Mouse (Mus musculus): ENCODE measurements at regions not wholly inside any gene's neighbourhood (a gene's known extent, or its start where the extent isn't known, plus 50 kb on each side); places are given as distances from the start of the nearest gene placed in this dataset.

DNA sequence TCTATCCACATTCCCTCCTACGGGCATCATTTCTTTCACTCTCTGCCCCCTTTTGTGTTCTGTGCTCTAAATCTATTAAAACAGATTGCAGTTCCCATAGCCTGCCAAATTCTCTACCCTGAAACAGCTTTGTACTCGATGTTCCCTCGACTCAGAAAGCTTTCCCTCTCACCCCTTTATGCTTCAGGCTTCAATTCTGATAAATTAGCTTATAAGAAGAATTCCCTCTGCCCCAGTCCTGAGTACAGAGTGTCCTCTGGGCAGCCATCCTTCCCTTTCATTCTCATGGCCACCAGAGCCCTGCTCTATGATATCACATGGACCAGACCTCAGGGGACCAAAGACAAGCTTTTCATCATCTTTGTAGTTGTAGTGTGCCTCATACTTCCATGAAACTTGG lies 163.6 kb downstream of the Cartpt start:
- no peak overlapping the region for H3K4me3 ChIP-seq (ENCODE audit: insufficient read depth, low read depth, low read length)

DNA sequence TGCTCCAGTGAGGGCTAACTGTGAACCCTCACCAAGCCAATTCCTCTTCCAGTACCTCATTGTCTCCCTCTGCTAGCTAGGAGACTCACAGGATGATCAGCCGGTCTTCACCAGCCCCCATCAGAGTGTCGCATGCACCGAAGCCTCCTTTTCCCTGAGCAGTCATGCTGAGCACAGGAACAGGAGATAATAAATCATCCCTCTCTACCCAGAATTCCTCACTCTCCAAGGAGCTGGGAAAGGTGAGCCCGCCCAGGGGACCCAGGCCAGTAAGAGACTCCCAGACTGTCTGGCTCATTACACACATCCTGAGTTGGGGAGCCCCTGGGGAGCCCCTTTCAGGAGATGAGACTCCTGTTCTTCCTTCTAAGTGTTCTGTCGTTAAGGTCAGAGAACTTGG lies 171.7 kb downstream of the Cartpt start:
- Histone ChIP-seq H3K4me1 (ENCODE audit: control insufficient read depth, insufficient read depth, low read length) (no peaks in the 10 kb centered on the region), H3K27ac (ENCODE audit: insufficient read depth, low read depth, low read length) (no peak overlapping the region), H3K4me3 (ENCODE audit: insufficient read depth, low read depth, low read length) (no peak overlapping the region)
- TF ChIP-seq POLR2A (IDR thresholded peaks at IDR 0.05; ENCODE audit: insufficient read depth, low read depth, low read length) (no peak), CTCF (IDR thresholded peaks at IDR 0.05; ENCODE audit: insufficient read depth, low read depth, low read length) (no peak)
- 83% methylated on average over 5 of the region's 5 CpGs for WGBS

More for the DNA sequence above, 163.6 kb downstream of the Cartpt start:
- H3K4me1 ChIP-seq (ENCODE audit: control insufficient read depth, insufficient read depth, low read length): no peaks in the 10 kb centered on the region
- H3K27ac ChIP-seq (ENCODE audit: insufficient read depth, low read depth, low read length): no peak overlapping the region
- 37% methylated on average over 3 of the region's 3 CpGs for WGBS
- no peak for TF ChIP-seq CTCF (IDR thresholded peaks at IDR 0.05; ENCODE audit: insufficient read depth, low read depth, low read length)
- TF ChIP-seq POLR2A (IDR thresholded peaks at IDR 0.05; ENCODE audit: insufficient read depth, low read depth, low read length): no peak

DNA sequence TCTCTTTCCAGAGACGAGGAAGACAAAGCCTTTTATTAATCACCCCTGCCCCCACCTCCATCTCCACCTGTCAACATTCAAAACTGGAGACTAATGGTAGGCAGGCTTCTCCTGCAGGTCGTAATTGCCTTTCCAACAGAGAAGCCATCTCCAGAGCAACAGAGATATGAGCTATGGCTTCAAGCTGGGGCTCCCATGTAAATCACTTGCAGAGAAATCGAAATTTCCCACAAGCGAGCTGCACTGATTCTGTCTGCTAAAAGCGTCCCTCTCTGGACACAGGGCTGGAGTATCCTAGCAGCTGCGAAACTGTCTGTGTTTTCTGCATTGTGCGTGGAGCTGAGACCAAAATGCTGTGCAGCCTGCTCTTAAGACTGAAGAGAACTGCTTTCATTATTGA lies 176.6 kb downstream of the Cartpt start:
- H3K4me1 ChIP-seq (ENCODE audit: control insufficient read depth, insufficient read depth, low read length): no peaks in the 10 kb centered on the region
- H3K27ac ChIP-seq (ENCODE audit: insufficient read depth, low read depth, low read length): no peak overlapping the region
- 50% methylated on average over 7 of the region's 7 CpGs for WGBS
- TF ChIP-seq CTCF (IDR thresholded peaks at IDR 0.05; ENCODE audit: insufficient read depth, low read depth, low read length) (no peak), POLR2A (IDR thresholded peaks at IDR 0.05; ENCODE audit: insufficient read depth, low read depth, low read length) (no peak)
- no peak overlapping the region for H3K4me3 ChIP-seq (ENCODE audit: insufficient read depth, low read depth, low read length)

DNA sequence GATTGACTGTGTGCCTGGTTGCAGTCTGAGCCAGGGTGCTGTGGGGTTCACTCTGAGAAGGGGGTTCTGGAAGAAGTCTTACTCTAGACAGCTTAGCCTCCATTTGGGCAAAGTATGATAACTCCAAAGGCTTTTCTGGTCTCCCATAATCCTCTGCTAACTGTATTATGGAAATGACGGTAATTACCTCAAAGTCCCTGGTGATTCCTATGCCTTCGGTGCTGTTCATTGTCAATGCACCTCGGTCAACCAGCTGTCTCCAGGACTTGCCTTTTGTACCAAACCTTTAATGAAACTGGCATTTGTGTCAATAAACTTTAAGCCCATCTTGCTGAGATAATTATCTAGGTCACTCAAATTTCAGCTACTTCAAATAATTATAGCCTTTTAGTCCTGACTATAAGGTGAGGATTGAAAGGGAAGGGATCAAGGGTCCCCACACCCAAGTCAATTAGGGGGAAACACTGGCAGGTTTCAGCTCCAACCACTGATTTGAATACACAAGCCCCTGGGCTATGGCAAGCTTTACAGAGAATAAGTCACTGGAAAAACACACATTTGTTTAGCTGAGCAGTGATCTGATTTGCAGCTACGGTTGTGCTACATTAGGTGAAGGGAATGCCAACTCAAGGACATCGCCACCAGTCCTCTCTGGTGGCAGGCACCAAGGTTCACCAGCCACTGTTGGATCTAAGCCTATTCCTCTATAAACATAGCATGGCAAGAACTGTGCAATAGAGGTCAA lies 177.5 kb downstream of the Cartpt start:
- 73% methylated on average over 5 of the region's 5 CpGs for WGBS
- no peak overlapping the region for H3K4me3 ChIP-seq (ENCODE audit: insufficient read depth, low read depth, low read length)
- no peak overlapping the region for H3K27ac ChIP-seq (ENCODE audit: insufficient read depth, low read depth, low read length)
- TF ChIP-seq POLR2A (IDR thresholded peaks at IDR 0.05; ENCODE audit: insufficient read depth, low read depth, low read length) (no peak), CTCF (IDR thresholded peaks at IDR 0.05; ENCODE audit: insufficient read depth, low read depth, low read length) (no peak)
- H3K4me1 ChIP-seq (ENCODE audit: control insufficient read depth, insufficient read depth, low read length): no peaks in the 10 kb centered on the region

DNA sequence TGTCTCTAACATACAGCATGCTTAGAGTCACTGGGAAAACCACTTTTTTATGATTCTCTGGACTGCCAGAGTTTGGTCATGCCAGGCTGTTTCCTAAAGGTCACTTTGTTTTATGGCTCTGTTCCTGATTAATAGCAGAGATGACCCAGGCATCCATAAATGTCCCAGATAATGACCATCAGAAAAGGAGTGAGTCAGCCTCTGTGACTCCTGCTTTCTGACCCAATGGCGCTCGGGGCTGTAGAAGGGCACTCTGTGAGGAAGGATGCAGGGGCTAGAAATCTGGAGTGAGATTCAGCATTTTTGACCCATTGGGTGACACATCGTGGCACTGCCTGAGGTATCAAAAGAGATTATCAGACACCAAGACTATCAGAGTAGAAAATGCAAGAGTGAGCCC lies 180.3 kb downstream of the Cartpt start:
- no peak overlapping the region for H3K27ac ChIP-seq (ENCODE audit: insufficient read depth, low read depth, low read length)
- H3K4me1 ChIP-seq (ENCODE audit: control insufficient read depth, insufficient read depth, low read length): no peaks in the 10 kb centered on the region
- no peak overlapping the region for H3K4me3 ChIP-seq (ENCODE audit: insufficient read depth, low read depth, low read length)
- TF ChIP-seq POLR2A (IDR thresholded peaks at IDR 0.05; ENCODE audit: insufficient read depth, low read depth, low read length) (no peak), CTCF (IDR thresholded peaks at IDR 0.05; ENCODE audit: insufficient read depth, low read depth, low read length) (no peak)
- WGBS: 91% methylated on average over 3 of the region's 3 CpGs

DNA sequence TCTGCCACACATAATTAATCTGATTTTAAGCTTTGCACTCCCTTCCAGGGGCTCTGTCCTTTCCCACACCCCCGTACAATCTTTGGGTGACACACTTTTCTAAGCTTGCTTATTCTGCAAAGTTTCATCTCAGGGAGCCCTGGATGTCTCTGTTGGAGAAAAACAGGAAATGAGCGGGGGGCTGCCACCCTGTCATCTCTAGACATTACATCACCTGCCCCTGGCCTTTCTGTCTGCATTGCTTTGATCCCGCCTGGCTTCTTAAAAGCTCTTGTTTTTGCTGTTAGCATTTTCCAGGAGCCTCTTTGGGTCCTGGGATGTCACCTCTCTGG lies 180.2 kb upstream of the Map1b start:
- Histone ChIP-seq H3K27ac (ENCODE audit: insufficient read depth, low read depth, low read length) (no peak overlapping the region), H3K4me1 (ENCODE audit: control insufficient read depth, insufficient read depth, low read length) (no peaks in the 10 kb centered on the region), H3K4me3 (ENCODE audit: insufficient read depth, low read depth, low read length) (no peak overlapping the region)
- TF ChIP-seq POLR2A (IDR thresholded peaks at IDR 0.05; ENCODE audit: insufficient read depth, low read depth, low read length): no peak
- no peak for TF ChIP-seq CTCF (IDR thresholded peaks at IDR 0.05; ENCODE audit: insufficient read depth, low read depth, low read length)
- 66% methylated on average over 3 of the region's 3 CpGs for WGBS

DNA sequence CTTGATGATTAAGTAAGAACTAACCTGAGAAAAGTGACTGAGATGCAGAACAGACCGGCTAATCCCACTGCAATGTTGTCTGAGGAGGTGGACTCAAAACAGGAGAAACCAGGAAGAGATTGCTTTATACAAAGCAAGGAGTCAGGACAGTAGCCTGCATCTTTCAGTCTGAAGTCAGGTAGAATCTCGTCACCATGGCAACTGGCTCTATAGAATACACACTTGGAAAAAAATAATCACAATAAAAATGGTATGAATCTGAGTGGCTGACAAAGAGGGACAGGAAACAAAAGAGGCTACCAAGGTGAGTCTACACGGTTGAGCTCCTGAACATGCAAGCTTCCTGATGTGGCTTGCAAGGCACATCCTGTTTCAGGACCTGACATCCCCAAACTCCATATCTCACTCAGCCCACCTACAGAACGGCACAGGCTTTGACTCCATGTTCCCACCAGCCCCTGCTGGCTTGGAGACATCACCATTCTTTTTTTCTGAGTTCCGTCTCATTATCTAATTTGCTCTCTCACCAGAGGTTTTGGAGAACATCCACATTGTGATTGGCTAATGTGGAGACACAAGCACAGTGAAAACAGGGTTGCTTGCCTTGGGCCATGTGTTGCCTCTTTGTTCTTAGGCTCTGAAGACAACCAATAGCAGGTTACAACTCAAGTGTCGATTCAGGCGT lies 179.7 kb upstream of the Map1b start:
- 68% methylated on average over 7 of the region's 7 CpGs for WGBS
- TF ChIP-seq POLR2A (IDR thresholded peaks at IDR 0.05; ENCODE audit: insufficient read depth, low read depth, low read length): no peak
- TF ChIP-seq CTCF (IDR thresholded peaks at IDR 0.05; ENCODE audit: insufficient read depth, low read depth, low read length): no peak
- Histone ChIP-seq H3K4me1 (ENCODE audit: control insufficient read depth, insufficient read depth, low read length) (no peaks in the 10 kb centered on the region), H3K4me3 (ENCODE audit: insufficient read depth, low read depth, low read length) (no peak overlapping the region), H3K27ac (ENCODE audit: insufficient read depth, low read depth, low read length) (no peak overlapping the region)

DNA sequence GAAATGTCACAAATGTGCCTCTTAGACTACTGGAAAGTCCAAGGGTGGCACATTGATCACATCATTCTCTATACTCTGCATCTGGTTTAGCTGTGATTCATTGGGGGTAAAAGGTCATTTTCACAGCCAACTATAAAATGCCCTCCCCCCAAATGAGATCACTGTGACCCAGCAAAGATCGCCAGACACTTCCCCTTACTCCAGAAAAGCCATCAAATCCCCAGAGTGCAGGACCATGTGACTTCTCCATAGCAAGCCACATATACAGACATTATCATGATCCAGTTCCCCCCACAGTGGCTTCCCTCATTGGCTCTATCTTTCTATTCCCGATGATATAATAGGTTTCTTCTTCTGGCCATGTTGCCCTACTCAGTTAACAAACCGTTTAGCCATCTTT lies 163.6 kb upstream of the Map1b start:
- Histone ChIP-seq H3K27ac (ENCODE audit: insufficient read depth, low read depth, low read length) (no peak overlapping the region), H3K4me3 (ENCODE audit: insufficient read depth, low read depth, low read length) (no peak overlapping the region), H3K4me1 (ENCODE audit: control insufficient read depth, insufficient read depth, low read length) (no peaks in the 10 kb centered on the region)
- TF ChIP-seq CTCF (IDR thresholded peaks at IDR 0.05; ENCODE audit: insufficient read depth, low read depth, low read length) (no peak), POLR2A (IDR thresholded peaks at IDR 0.05; ENCODE audit: insufficient read depth, low read depth, low read length) (no peak)
- WGBS: 92% methylated on average over 3 of the region's 3 CpGs

DNA sequence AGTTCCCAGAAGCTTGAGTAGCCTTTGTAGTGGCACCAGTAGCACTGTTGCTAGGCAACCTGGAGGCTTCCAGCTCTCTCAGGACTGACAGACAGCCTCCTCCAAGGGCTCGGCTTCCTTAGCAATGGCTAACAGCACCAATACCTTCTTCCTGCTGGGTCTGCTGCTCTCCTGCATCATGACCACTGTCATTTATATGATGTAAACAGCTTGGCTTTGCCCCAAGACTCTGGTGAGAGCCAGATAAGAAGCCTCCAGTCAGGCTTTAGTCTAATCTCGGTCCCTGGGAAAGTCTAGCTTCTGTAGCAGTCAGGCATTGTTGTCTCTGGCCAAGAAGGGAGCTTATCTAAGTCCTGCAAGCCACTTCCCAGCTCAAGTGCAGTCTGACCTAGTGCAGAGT lies 163.1 kb upstream of the Map1b start:
- no peak overlapping the region for H3K27ac ChIP-seq (ENCODE audit: insufficient read depth, low read depth, low read length)
- no peaks in the 10 kb centered on the region for H3K4me1 ChIP-seq (ENCODE audit: control insufficient read depth, insufficient read depth, low read length)
- TF ChIP-seq POLR2A (IDR thresholded peaks at IDR 0.05; ENCODE audit: insufficient read depth, low read depth, low read length) (no peak), CTCF (IDR thresholded peaks at IDR 0.05; ENCODE audit: insufficient read depth, low read depth, low read length) (no peak)
- 57% methylated on average over 2 of the region's 2 CpGs for WGBS
- H3K4me3 ChIP-seq (ENCODE audit: insufficient read depth, low read depth, low read length): no peak overlapping the region

All from olfactory bulb, adult 2 months (tissue).